Mouse (Mus musculus) layer of hippocampus, adult 9-10 months (tissue): ENCODE measurements at regions not wholly inside any gene's neighbourhood (a gene's known extent, or its start where the extent isn't known, plus 50 kb on each side); places are given as distances from the start of the nearest gene placed in this dataset.
A peak's percentile ranks its signal among the peaks of the same experiment; 100 is the strongest.
"Not testable (repeated sequence)": the region's sequence is repeated elsewhere in the genome, so short reads cannot be mapped to it uniquely, and the experiment has no call there.

Source experiments
- DNase-seq: peaks from one replicate; pipeline ENCODE4 v3.0.0; 2022; ENCODE audit warnings: low spot score

- no peak for DNase-seq
These were observed 59.6 kb downstream of the Fasl start for GRCm38 (mm10) chr1:161728546-161729206.

- DNase-seq: not testable (repeated sequence)
These were observed 60.9 kb downstream of the Fasl start for GRCm38 (mm10) chr1:161727357-161727756.

GRCm38 (mm10) chr1:161726098-161726497, 62.2 kb downstream of the Fasl start:
- not testable (repeated sequence) for DNase-seq

GRCm38 (mm10) chr1:161719876-161720275, 68.4 kb downstream of the Fasl start:
- no peak for DNase-seq

GRCm38 (mm10) chr1:161718254-161718653, 70.0 kb downstream of the Fasl start:
- DNase-seq: no peak

GRCm38 (mm10) chr1:161712918-161713317, 75.4 kb downstream of the Fasl start:
- peak; percentile 7 for DNase-seq

GRCm38 (mm10) chr1:161712283-161712682, 76.0 kb downstream of the Fasl start:
- no peak for DNase-seq

GRCm38 (mm10) chr1:161707049-161707448, 81.2 kb downstream of the Fasl start:
- no peak for DNase-seq

GRCm38 (mm10) chr1:161704961-161705360, 83.3 kb downstream of the Fasl start:
- DNase-seq: no peak

GRCm38 (mm10) chr1:161704527-161704926, 83.8 kb downstream of the Fasl start:
- DNase-seq: no peak

- DNase-seq: no peak
These were observed 92.4 kb downstream of the Fasl start for GRCm38 (mm10) chr1:161695886-161696285.

GRCm38 (mm10) chr1:161693768-161694160, 94.5 kb downstream of the Fasl start:
- no peak for DNase-seq

GRCm38 (mm10) chr1:161692836-161693767, 95.2 kb downstream of the Fasl start:
- no peak for DNase-seq

GRCm38 (mm10) chr1:161688946-161689345, 99.3 kb downstream of the Fasl start:
- no peak for DNase-seq

- DNase-seq: peak; percentile 24
These were observed 100.7 kb downstream of the Fasl start for GRCm38 (mm10) chr1:161687548-161687947.

- no peak for DNase-seq
These were observed 107.7 kb downstream of the Fasl start for GRCm38 (mm10) chr1:161680558-161680957.

- no peak for DNase-seq
These were observed 117.4 kb downstream of the Fasl start for GRCm38 (mm10) chr1:161670937-161671336.

- no peak for DNase-seq
These were observed 124.0 kb downstream of the Fasl start for GRCm38 (mm10) chr1:161664321-161664720.

- DNase-seq: no peak
These were observed 124.9 kb downstream of the Fasl start for GRCm38 (mm10) chr1:161663351-161663750.

- no peak for DNase-seq
These were observed 126.1 kb downstream of the Fasl start for GRCm38 (mm10) chr1:161662241-161662640.

GRCm38 (mm10) chr1:161657511-161657910, 130.8 kb downstream of the Fasl start:
- DNase-seq: no peak

GRCm38 (mm10) chr1:161649387-161649786, 138.9 kb downstream of the Fasl start:
- no peak for DNase-seq

GRCm38 (mm10) chr1:161632098-161632497, 137.6 kb downstream of the Tnfsf18 start:
- no peak for DNase-seq
